Mouse (Mus musculus) MEL (cell line): Measurements from ENCODE around the gene Naglu.

Experiments
- CHD2 ChIP-seq: IDR thresholded peaks from 2 replicates; pipeline ENCODE4 v1.6.1; 2011; ENCODE audit warnings: low read length, improper control_type of control experiment
- CTCF ChIP-seq, 3 experiments: IDR thresholded peaks in 2 of 3; conservative IDR thresholded peaks in 1 of 3; 2 replicates each; pipeline ENCODE4 v1.5.1; 2011 to 2012; ENCODE audit warnings: low read length in 3 of 3, low read depth in 2 of 3, mild to moderate bottlenecking in 2 of 3, improper control_type of control experiment in 1 of 3, inconsistent platforms in 1 of 3, mixed read lengths in 1 of 3, moderate library complexity in 1 of 3; ENCODE audit not compliant: control insufficient read depth in 1 of 3, insufficient read depth in 1 of 3, poor library complexity in 1 of 3, severe bottlenecking in 1 of 3
- JUND ChIP-seq: IDR thresholded peaks from 2 replicates; pipeline ENCODE4 v1.6.1; 2011; ENCODE audit warnings: low read depth, mild to moderate bottlenecking, improper control_type of control experiment, low read length
- KAT2A ChIP-seq: conservative IDR thresholded peaks from 2 replicates; pipeline ENCODE4 v1.6.1; 2012; ENCODE audit warnings: low read depth, low read length, improper control_type of control experiment, inconsistent platforms
- MAFK ChIP-seq: IDR thresholded peaks from 2 replicates; pipeline ENCODE4 v1.6.1; 2011; ENCODE audit warnings: low read depth, mild to moderate bottlenecking, low read length, improper control_type of control experiment, borderline replicate concordance
- MYC ChIP-seq: IDR thresholded peaks from 2 replicates; pipeline ENCODE4 v1.6.1; 2011; ENCODE audit warnings: low read depth, mild to moderate bottlenecking, low read length, improper control_type of control experiment, moderate library complexity
- POLR2AphosphoS2 ChIP-seq: IDR thresholded peaks from 2 replicates; pipeline ENCODE4 v1.6.1; 2011; ENCODE audit warnings: low read length, improper control_type of control experiment
- POLR2AphosphoS5 ChIP-seq: IDR thresholded peaks from 2 replicates; pipeline ENCODE4 v1.6.1; 2012; ENCODE audit warnings: low read depth, borderline replicate concordance, mild to moderate bottlenecking, inconsistent platforms, low read length, moderate library complexity, mixed read lengths
- RAD21 ChIP-seq: IDR thresholded peaks from 2 replicates; pipeline ENCODE4 v1.6.1; 2011; ENCODE audit warnings: mild to moderate bottlenecking, low read depth, low read length, improper control_type of control experiment
- USF1 ChIP-seq: IDR thresholded peaks from 2 replicates; pipeline ENCODE4 v1.6.1; 2014; ENCODE audit warnings: low read depth, mild to moderate bottlenecking, inconsistent platforms, low read length, improper control_type of control experiment, moderate library complexity

DNA sequence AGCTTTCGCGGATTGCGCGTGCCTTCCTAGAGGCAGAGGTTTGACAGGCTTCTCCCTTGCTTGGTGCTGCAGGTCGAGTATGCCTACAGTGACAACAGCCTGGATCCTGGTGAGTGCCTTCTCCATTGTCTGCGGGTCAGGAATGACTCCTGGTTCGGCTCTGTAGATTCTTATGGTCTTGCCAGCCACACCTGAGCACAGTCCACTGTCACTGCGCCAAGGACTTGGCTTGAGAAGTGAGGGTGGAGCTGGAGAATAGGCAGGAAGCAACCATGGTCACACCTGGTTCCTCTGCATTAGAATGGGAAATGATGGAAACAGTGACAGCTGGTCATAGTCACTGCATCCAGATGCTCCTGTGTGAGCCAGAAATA lies 17.9 kb downstream of the Naglu start:
- TF ChIP-seq MAFK: no peak
- no peak for TF ChIP-seq CHD2
- no peak for TF ChIP-seq CTCF (IDR thresholded peaks at IDR 0.05 in 2 of 3, conservative IDR thresholded peaks at IDR 0.05 in 1 of 3; ENCODE audit: control insufficient read depth in 1 of 3, insufficient read depth in 1 of 3, low read depth in 2 of 3, low read length in 3 of 3, poor library complexity in 1 of 3, severe bottlenecking in 1 of 3)
- TF ChIP-seq MYC: no peak
- no peak for TF ChIP-seq JUND
- TF ChIP-seq POLR2AphosphoS2: no peak
- TF ChIP-seq KAT2A: no peak
- TF ChIP-seq RAD21: no peak
- no peak; the same call in 1 of the 2 replicates for TF ChIP-seq USF1
- no peak for TF ChIP-seq POLR2AphosphoS5
